Mouse (Mus musculus): ENCODE results near the gene Tpx2. TPM values are rescaled to one million over a fixed set of nuclear protein-coding genes. Genes with fewer than 3 reads are reported as not detected.

The Tpx2 gene
- polyA plus RNA-seq, 1 experiment from 2014 or later, result 25.8 TPM

DNA sequence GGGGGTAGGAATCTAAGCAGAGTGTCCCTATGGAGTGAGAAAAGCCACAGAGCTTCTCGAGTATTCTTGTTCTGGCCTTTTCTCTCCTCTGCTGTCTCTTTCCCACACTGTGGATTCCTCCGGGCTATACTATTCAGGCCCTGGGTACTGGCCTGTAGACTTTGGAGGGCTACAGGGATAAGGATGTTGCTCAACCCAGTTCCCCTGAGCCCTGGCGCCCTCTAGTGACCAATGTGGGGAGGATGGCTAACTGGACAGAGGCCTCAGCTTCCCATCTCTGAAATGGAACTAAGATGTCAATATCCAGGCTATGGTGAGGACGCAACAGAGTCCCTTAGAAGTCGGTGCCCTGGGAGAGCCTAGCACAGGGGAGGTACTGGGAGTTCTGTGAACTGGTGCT, 85.8 kb downstream of the Tpx2 start:
- DNase-seq (peak; percentile 63), ATAC-seq (no peak)
- no peak overlapping the region for H3K4me3 ChIP-seq (ENCODE audit: low read depth, low read length)
- H3K36me3 ChIP-seq (replicated peaks; ENCODE audit: insufficient read depth, low read length), result no peaks in the 10 kb centered on the region
- H3K4me1 ChIP-seq (ENCODE audit: insufficient read depth), result no peaks in the 10 kb centered on the region
- no peaks in the 10 kb centered on the region; the same call in 1 of the 2 replicates for H3K27me3 ChIP-seq (ENCODE audit: insufficient read depth, low read length)
- no peak overlapping the region for H3K4me2 ChIP-seq (ENCODE audit: low read depth, low read length)
- H3K27ac ChIP-seq (ENCODE audit: low read depth), result no peak overlapping the region
- H3K9me3 ChIP-seq (ENCODE audit: low read length), result no peaks in the 10 kb centered on the region
- TF ChIP-seq EP300 (IDR thresholded peaks at IDR 0.05; ENCODE audit: low read depth), result no peak
- TF ChIP-seq CTCF (IDR thresholded peaks at IDR 0.05; ENCODE audit: low read depth), result peak; percentile 79
- WGBS (ENCODE audit: insufficient replicate concordance), result 32% methylated on average over 5 of the region's 5 CpGs
- H3K9ac ChIP-seq (replicated peaks), result no peak overlapping the region

DNA sequence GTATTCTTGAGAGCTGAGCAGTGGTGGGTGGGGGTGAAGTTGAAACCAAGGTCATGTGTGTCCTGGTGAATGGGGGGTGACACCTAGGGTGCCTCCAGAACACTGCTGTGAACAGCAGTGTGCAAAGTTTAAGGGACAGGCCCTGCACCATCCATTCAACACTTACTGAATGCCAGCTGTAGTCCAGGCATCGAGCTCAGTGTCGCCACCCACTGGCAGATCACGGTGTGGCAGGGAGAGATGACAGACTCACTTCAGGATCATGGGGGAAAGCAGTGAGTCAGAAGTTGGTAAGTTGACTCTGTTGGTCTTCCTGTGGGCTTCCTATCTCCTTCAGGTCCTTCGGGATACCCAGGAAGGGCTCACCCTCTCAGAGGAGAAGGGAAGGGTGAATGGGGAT, 92.1 kb downstream of the Tpx2 start:
- no peaks in the 10 kb centered on the region for H3K36me3 ChIP-seq (replicated peaks; ENCODE audit: insufficient read depth, low read length)
- DNase-seq (peak; percentile 74), ATAC-seq (no peak)
- H3K27me3 ChIP-seq (ENCODE audit: insufficient read depth, low read length), result peaks cover 45% of the 10 kb centered on the region
- 1% methylated on average over 4 of the region's 4 CpGs for WGBS (ENCODE audit: insufficient replicate concordance)
- H3K4me2 ChIP-seq (ENCODE audit: low read depth, low read length), result no peak overlapping the region
- peak; percentile 85 for TF ChIP-seq CTCF (IDR thresholded peaks at IDR 0.05; ENCODE audit: low read depth)
- TF ChIP-seq EP300 (IDR thresholded peaks at IDR 0.05; ENCODE audit: low read depth), result no peak
- no peak overlapping the region for H3K4me3 ChIP-seq (ENCODE audit: low read depth, low read length)
- H3K9me3 ChIP-seq (ENCODE audit: low read length), result no peaks in the 10 kb centered on the region
- H3K27ac ChIP-seq (ENCODE audit: low read depth), result no peak overlapping the region
- no peak overlapping the region for H3K9ac ChIP-seq (replicated peaks)
- no peaks in the 10 kb centered on the region for H3K4me1 ChIP-seq (ENCODE audit: insufficient read depth)

DNA sequence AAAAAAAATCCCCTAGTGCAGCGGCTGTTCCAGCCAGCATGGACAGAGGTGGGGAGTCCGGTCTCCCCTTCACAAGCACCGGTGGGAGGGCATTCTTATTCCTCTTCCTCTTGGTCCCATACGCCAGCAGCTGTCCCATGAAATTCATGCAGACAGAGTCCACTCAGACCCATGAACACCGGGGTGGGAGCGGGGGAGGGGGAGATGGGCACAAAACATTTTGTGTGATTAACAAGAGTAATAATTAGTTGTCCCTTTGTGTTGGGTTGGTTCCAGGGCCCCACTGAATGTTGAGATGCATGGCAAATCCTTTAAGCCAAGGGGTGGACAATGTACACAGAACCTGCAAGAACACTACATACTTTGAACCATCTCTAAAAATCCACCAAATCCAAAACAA, 93.3 kb downstream of the Tpx2 start:
- DNase-seq (no peak), ATAC-seq (no peak)
- no peaks in the 10 kb centered on the region for H3K4me1 ChIP-seq (ENCODE audit: insufficient read depth)
- no peaks in the 10 kb centered on the region for H3K9me3 ChIP-seq (ENCODE audit: low read length)
- no peak overlapping the region for H3K4me2 ChIP-seq (ENCODE audit: low read depth, low read length)
- no peak for TF ChIP-seq EP300 (IDR thresholded peaks at IDR 0.05; ENCODE audit: low read depth)
- no peak for TF ChIP-seq CTCF (IDR thresholded peaks at IDR 0.05; ENCODE audit: low read depth)
- no peak overlapping the region for H3K4me3 ChIP-seq (ENCODE audit: low read depth, low read length)
- no peak overlapping the region for H3K27ac ChIP-seq (ENCODE audit: low read depth)
- H3K9ac ChIP-seq (replicated peaks), result no peak overlapping the region
- WGBS (ENCODE audit: insufficient replicate concordance), result 85% methylated on average over 6 of the region's 6 CpGs
- H3K36me3 ChIP-seq (replicated peaks; ENCODE audit: insufficient read depth, low read length), result no peaks in the 10 kb centered on the region
- H3K27me3 ChIP-seq (ENCODE audit: insufficient read depth, low read length), result peaks cover 54% of the 10 kb centered on the region

DNA sequence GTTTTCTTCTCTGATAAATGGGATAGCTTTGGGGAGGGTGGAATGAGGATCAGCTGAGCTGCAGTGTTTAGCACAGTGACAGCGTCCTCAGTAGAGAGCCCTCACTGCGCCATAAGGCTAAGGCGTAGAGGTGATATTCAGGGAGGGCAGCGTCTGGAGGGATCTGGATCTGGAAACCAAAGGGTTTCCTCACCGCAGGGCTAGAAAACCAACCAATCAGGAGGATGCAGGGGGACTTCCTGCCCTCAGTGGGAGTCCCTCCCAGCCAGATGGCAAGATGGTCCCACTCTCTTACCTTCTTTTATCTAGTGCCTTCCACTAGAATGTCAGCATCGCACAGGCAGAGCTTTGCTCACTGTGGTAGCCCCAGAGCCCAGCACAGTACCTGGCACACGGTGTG, 94.0 kb downstream of the Tpx2 start:
- H3K9me3 ChIP-seq (ENCODE audit: low read length), result no peaks in the 10 kb centered on the region
- TF ChIP-seq CTCF (IDR thresholded peaks at IDR 0.05; ENCODE audit: low read depth) (no peak), EP300 (IDR thresholded peaks at IDR 0.05; ENCODE audit: low read depth) (no peak)
- H3K27ac ChIP-seq (ENCODE audit: low read depth), result no peak overlapping the region
- no peaks in the 10 kb centered on the region for H3K36me3 ChIP-seq (replicated peaks; ENCODE audit: insufficient read depth, low read length)
- H3K4me3 ChIP-seq (ENCODE audit: low read depth, low read length), result no peak overlapping the region
- no peak overlapping the region for H3K4me2 ChIP-seq (ENCODE audit: low read depth, low read length)
- ATAC-seq, result no peak
- H3K4me1 ChIP-seq (ENCODE audit: insufficient read depth), result no peaks in the 10 kb centered on the region
- WGBS (ENCODE audit: insufficient replicate concordance), result 20% methylated on average over 7 of the region's 7 CpGs
- H3K9ac ChIP-seq (replicated peaks), result no peak overlapping the region
- DNase-seq, result no peak
- peaks cover 54% of the 10 kb centered on the region for H3K27me3 ChIP-seq (ENCODE audit: insufficient read depth, low read length)

DNA sequence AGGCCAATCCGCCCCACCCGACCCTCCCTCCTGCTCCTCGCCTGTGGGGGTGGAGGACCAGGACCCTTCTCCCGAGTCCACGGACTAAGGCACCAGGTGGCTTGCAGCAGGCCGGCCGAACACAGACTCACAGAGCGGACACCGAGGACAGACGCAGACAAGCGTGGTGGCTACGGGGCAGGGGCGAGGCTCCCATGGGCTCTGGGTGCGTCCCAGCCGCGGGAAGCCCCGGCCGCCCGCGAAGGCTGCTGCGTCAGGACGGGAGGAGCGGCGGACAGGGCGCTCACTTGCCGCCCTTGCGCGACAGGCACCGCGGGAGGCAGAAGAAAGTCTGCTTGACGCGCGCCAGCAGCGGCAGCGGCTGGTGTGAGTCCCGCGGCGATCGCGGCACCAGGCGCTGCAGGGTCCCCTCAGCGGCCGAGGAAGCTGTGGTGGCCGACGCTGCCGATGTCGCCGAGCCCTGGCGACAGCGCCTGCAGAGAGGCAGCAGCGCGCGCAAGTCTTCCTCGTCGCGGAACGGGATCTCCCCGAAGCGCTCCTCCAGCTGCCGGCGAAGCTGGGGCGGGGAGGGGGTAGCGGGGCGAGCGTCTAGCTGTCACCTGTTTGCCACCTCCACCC, 95.2 kb downstream of the Tpx2 start:
- TF ChIP-seq CTCF (IDR thresholded peaks at IDR 0.05; ENCODE audit: low read depth) (no peak), EP300 (IDR thresholded peaks at IDR 0.05; ENCODE audit: low read depth) (no peak)
- Histone ChIP-seq H3K4me3 (ENCODE audit: low read depth, low read length) (peak overlapping the region; percentile 29), H3K27me3 (ENCODE audit: insufficient read depth, low read length) (peaks cover 59% of the 10 kb centered on the region), H3K36me3 (replicated peaks; ENCODE audit: insufficient read depth, low read length) (no peaks in the 10 kb centered on the region), H3K4me1 (ENCODE audit: insufficient read depth) (no peaks in the 10 kb centered on the region), H3K4me2 (ENCODE audit: low read depth, low read length) (peak overlapping the region; percentile 52), H3K9ac (replicated peaks) (no peak overlapping the region), H3K9me3 (ENCODE audit: low read length) (no peaks in the 10 kb centered on the region), H3K27ac (ENCODE audit: low read depth) (no peak overlapping the region)
- no peak for DNase-seq
- 2% methylated on average over 53 of the region's 65 CpGs for WGBS (ENCODE audit: insufficient replicate concordance)
- no peak for ATAC-seq

DNA sequence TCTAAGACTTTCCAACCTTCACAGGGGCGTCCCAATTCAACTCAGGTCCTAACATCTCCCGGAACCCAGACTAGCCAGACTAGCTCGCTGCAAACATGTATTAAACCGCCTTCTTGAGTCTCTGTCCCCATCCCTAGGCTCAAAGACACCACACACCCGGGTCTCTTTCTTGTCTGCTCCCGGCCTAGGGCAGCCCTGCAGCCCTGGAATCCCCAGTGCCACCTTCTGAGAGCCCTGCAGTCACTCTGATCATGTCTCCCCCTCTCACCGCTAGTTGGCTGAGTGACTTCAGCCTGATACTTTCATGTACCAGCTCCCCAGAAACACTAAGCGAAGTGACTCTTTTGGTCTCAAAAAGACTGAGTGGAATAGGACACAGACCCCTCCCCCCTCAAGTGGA, 95.8 kb downstream of the Tpx2 start:
- H3K4me1 ChIP-seq (ENCODE audit: insufficient read depth), result no peaks in the 10 kb centered on the region
- H3K9ac ChIP-seq (replicated peaks), result no peak overlapping the region
- ATAC-seq (no peak), DNase-seq (no peak)
- TF ChIP-seq CTCF (IDR thresholded peaks at IDR 0.05; ENCODE audit: low read depth) (no peak), EP300 (IDR thresholded peaks at IDR 0.05; ENCODE audit: low read depth) (no peak)
- 11% methylated on average over 8 of the region's 8 CpGs for WGBS (ENCODE audit: insufficient replicate concordance)
- no peak overlapping the region for H3K27ac ChIP-seq (ENCODE audit: low read depth)
- no peaks in the 10 kb centered on the region for H3K9me3 ChIP-seq (ENCODE audit: low read length)
- H3K27me3 ChIP-seq (ENCODE audit: insufficient read depth, low read length), result peaks cover 59% of the 10 kb centered on the region
- H3K36me3 ChIP-seq (replicated peaks; ENCODE audit: insufficient read depth, low read length), result no peaks in the 10 kb centered on the region
- H3K4me2 ChIP-seq (ENCODE audit: low read depth, low read length), result no peak overlapping the region
- H3K4me3 ChIP-seq (ENCODE audit: low read depth, low read length), result no peak overlapping the region

Data from liver, postnatal 0 days (tissue).